9 mouse cellular contexts compared by ENCODE assay signal in the genomic region with DNA sequence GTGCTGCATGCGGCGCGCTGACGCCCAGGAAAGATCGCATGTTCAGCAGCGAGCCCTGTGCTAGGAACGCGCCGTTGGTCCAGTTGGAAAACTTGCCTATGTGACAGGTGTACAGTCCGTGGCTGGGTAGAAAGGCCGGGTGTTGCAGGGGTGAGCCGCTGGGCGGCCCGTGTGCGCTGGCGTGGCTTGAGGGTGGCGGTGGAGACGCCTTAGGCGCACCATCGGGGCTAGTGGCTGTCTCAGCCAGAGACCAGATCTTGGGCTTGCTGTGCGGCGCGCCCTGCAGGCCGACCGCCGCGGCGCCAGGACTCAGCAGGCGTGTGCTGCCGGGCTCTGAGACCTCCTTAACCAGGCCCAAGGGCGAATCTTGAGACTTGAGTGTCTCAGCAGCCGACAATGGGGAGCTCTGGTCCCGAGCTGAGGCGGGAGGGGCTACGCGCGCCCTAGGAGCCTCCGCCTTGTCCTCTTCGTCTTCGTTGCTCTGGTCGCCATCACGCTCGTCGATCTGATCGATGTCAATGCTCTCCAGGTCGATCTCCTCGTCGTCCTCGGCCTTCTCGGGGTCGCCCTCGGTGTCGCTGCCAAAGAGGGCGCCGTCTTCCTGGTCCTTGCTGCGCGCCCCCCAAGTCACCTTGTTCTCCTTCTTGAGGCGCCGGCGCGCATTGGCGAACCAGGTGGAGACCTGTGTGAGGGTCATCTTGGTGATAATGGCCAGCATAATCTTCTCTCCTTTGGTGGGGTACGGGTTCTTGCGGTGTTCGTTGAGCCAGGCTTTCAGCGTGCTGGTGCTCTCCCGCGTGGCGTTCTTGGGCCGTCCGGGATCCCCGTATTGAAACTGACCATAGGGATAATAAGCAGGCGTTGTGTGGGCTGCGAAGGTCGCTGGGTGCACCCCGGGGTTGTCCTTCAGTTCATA. TPM values are rescaled to one million over a fixed set of nuclear protein-coding genes. Genes with fewer than 3 reads are reported as not detected.
DNase-seq lines count a peak whose midpoint lies in the region; ATAC-seq and TF ChIP-seq lines count a peak whose summit lies in the region.
"Had no signal": no experiment of that assay in that cellular context is flagged by ENCODE, and none has a peak within 500 bp of the region (broad histone marks: within the 10 kb centered on the region; RNA-seq: fewer than 3 reads in every experiment).

No protein-coding gene starts in this region.

- no peaks in the 10 kb centered on the region; the same call in 1 of the 2 replicates for H3K4me1 ChIP-seq in liver, embryonic 11.5 days (replicated peaks; ENCODE audit: control insufficient read depth, insufficient read depth, low read length)
- no peaks in the 10 kb centered on the region for H3K4me1 ChIP-seq in liver, postnatal 0 days (ENCODE audit: insufficient read depth)
- peaks cover 34% of the 10 kb centered on the region for H3K4me1 ChIP-seq in limb, embryonic 13.5 days
- H3K4me1 ChIP-seq in stomach, embryonic 15.5 days = peaks cover 27% of the 10 kb centered on the region

- peak; percentile 49 for DNase-seq in liver, embryonic 11.5 days (ENCODE audit: low spot score)
- no peak for DNase-seq in liver, postnatal 0 days
- peak; percentile 28 for DNase-seq in forelimb bud, embryonic 11.5 days (ENCODE audit: low read depth, low spot score)
- DNase-seq in Muller cell, postnatal 12 days (ENCODE audit: inconsistent ontology term) = no peak
- DNase-seq in adrenal gland, adult 8-10 months = no peak
- no peak for DNase-seq in c-Kit-positive CD71-positive TER-119-positive erythroid progenitor cells, embryonic 14.5 days (ENCODE audit: low spot score)

- 2% methylated on average over 75 of the region's 76 CpGs for WGBS in liver, embryonic 11.5 days
- WGBS in liver, postnatal 0 days (ENCODE audit: insufficient replicate concordance) = 3% methylated on average over 75 of the region's 76 CpGs
- WGBS in limb, embryonic 13.5 days = 2% methylated on average over 74 of the region's 76 CpGs
- WGBS in stomach, embryonic 15.5 days = 1% methylated on average over 76 of the region's 76 CpGs

- TF ChIP-seq EP300 in liver, postnatal 0 days (IDR thresholded peaks at IDR 0.05; ENCODE audit: low read depth) = no peak

- no peak overlapping the region for H3K27ac ChIP-seq in liver, embryonic 11.5 days (ENCODE audit: low read depth, low read length)
- no peak overlapping the region for H3K27ac ChIP-seq in liver, postnatal 0 days (ENCODE audit: low read depth)
- H3K27ac ChIP-seq in limb, embryonic 13.5 days = no peak overlapping the region; the same call in 1 of the 2 replicates
- no peak overlapping the region for H3K27ac ChIP-seq in stomach, embryonic 15.5 days

- no peak overlapping the region for H3K4me2 ChIP-seq in liver, embryonic 11.5 days
- H3K4me2 ChIP-seq in liver, postnatal 0 days (ENCODE audit: low read depth, low read length) = no peak overlapping the region
- H3K4me2 ChIP-seq in limb, embryonic 13.5 days (replicated peaks) = peak overlapping the region; percentile 83
- peak overlapping the region; percentile 37 for H3K4me2 ChIP-seq in stomach, embryonic 15.5 days

- H3K9ac ChIP-seq in liver, embryonic 11.5 days (ENCODE audit: low read depth, low read length) = no peak overlapping the region
- H3K9ac ChIP-seq in liver, postnatal 0 days (replicated peaks) = no peak overlapping the region
- H3K9ac ChIP-seq in limb, embryonic 13.5 days = peak overlapping the region; percentile 67
- no peak overlapping the region for H3K9ac ChIP-seq in stomach, embryonic 15.5 days

- no peak for ATAC-seq in liver, embryonic 11.5 days (replicated peaks; ENCODE audit: low FRiP score)
- ATAC-seq in liver, postnatal 0 days = no peak
- ATAC-seq in limb, embryonic 13.5 days (ENCODE audit: low FRiP score, low read depth) = no peak
- ATAC-seq in stomach, embryonic 15.5 days (ENCODE audit: insufficient read depth, low FRiP score, low read depth) = no peak; the same call in 1 of the 2 replicates

- no peak overlapping the region for H3K4me3 ChIP-seq in liver, embryonic 11.5 days (ENCODE audit: low read depth, low read length)
- H3K4me3 ChIP-seq in liver, postnatal 0 days (ENCODE audit: low read depth, low read length) = no peak overlapping the region
- H3K4me3 ChIP-seq in limb, embryonic 13.5 days = peak overlapping the region; percentile 66
- peak overlapping the region; percentile 12; the same call in 1 of the 2 replicates for H3K4me3 ChIP-seq in stomach, embryonic 15.5 days (replicated peaks)

- no peak for TF ChIP-seq CTCF in liver, postnatal 0 days (IDR thresholded peaks at IDR 0.05; ENCODE audit: low read depth)

- H3K9me3 ChIP-seq in liver, embryonic 11.5 days (ENCODE audit: control insufficient read depth, low read length) = no peaks in the 10 kb centered on the region
- no peaks in the 10 kb centered on the region for H3K9me3 ChIP-seq in liver, postnatal 0 days (ENCODE audit: low read length)
- no peaks in the 10 kb centered on the region for H3K9me3 ChIP-seq in limb, embryonic 13.5 days
- H3K9me3 ChIP-seq in stomach, embryonic 15.5 days = no peaks in the 10 kb centered on the region

- H3K36me3 ChIP-seq in liver, embryonic 11.5 days (ENCODE audit: control insufficient read depth, insufficient read depth, low read length) = no peaks in the 10 kb centered on the region
- H3K36me3 ChIP-seq in liver, postnatal 0 days (replicated peaks; ENCODE audit: insufficient read depth, low read length) = no peaks in the 10 kb centered on the region
- H3K36me3 ChIP-seq in limb, embryonic 13.5 days = peaks cover 3% of the 10 kb centered on the region; the same call in 1 of the 2 replicates
- H3K36me3 ChIP-seq in stomach, embryonic 15.5 days = no peaks in the 10 kb centered on the region

- H3K27me3 ChIP-seq in liver, embryonic 11.5 days (replicated peaks; ENCODE audit: control insufficient read depth, insufficient read depth, low read length) = peaks cover 97% of the 10 kb centered on the region
- H3K27me3 ChIP-seq in liver, postnatal 0 days (ENCODE audit: insufficient read depth, low read length) = peaks cover 89% of the 10 kb centered on the region
- peaks cover 91% of the 10 kb centered on the region for H3K27me3 ChIP-seq in limb, embryonic 13.5 days
- H3K27me3 ChIP-seq in stomach, embryonic 15.5 days (replicated peaks) = peaks cover 87% of the 10 kb centered on the region

RNA-seq across cellular contexts. Expression of gene Irx1, which starts 3.9 kb away (rescaled TPM):
- polyA plus RNA-seq in liver, embryonic 11.5 days (2014; fragmentation: Nextera tagmentation; extraction: Ambion mirVana) = 0.08 and 0.10 TPM in 2 replicates
- not detected in 2 replicates for polyA plus RNA-seq in liver, postnatal 0 days (2015; fragmentation: Nextera tagmentation; extraction: Ambion mirVana)
- polyA plus RNA-seq in limb, embryonic 13.5 days (2015; fragmentation: Nextera tagmentation; extraction: Ambion mirVana) = 6.5 and 9.4 TPM in 2 replicates
- 0.26 and 0.41 TPM in 2 replicates for polyA plus RNA-seq in stomach, embryonic 15.5 days (2015; fragmentation: Nextera tagmentation; extraction: Ambion mirVana)
- not detected for total RNA-seq in adrenal gland, adult 8-10 months (2022)
- polyA plus RNA-seq: large intestine, adult 2 months had no signal

Comparison
In these comparisons a context has a peak if more than half of its experiments do, and no peak if none do; other contexts are left out.
1. DNase-seq: peak in liver, embryonic 11.5 days (single experiment) and forelimb bud, embryonic 11.5 days (single experiment); none in liver, postnatal 0 days (single experiment), Muller cell, postnatal 12 days (single experiment), adrenal gland, adult 8-10 months (single experiment) and c-Kit-positive CD71-positive TER-119-positive erythroid progenitor cells, embryonic 14.5 days (single experiment).
2. H3K4me2 ChIP-seq: peak in limb, embryonic 13.5 days (single experiment) and stomach, embryonic 15.5 days (single experiment); none in liver, embryonic 11.5 days (single experiment) and liver, postnatal 0 days (single experiment).
3. H3K4me3 ChIP-seq: peak in limb, embryonic 13.5 days (single experiment) and stomach, embryonic 15.5 days (single experiment); none in liver, embryonic 11.5 days (single experiment) and liver, postnatal 0 days (single experiment).